Mouse (Mus musculus): Measurements from ENCODE around the gene Zfyve27. TPM values are rescaled to one million over a fixed set of nuclear protein-coding genes. Genes with fewer than 3 reads are reported as not detected.

Gene Zfyve27
- 41.7 TPM for polyA plus RNA-seq (2014; fragmentation: Illumina TruSeq; extraction: RNeasy Lipid Tissue Mini Kit (QIAGEN cat#74804); ENCODE audit: low read depth, low replicate concordance)

GRCm38 (mm10) chr19:42163764-42164163 lies at the start of gene Zfyve27:
Gene Zfyve27, plus strand, starts transcription at chr19:42163951.

DNA sequence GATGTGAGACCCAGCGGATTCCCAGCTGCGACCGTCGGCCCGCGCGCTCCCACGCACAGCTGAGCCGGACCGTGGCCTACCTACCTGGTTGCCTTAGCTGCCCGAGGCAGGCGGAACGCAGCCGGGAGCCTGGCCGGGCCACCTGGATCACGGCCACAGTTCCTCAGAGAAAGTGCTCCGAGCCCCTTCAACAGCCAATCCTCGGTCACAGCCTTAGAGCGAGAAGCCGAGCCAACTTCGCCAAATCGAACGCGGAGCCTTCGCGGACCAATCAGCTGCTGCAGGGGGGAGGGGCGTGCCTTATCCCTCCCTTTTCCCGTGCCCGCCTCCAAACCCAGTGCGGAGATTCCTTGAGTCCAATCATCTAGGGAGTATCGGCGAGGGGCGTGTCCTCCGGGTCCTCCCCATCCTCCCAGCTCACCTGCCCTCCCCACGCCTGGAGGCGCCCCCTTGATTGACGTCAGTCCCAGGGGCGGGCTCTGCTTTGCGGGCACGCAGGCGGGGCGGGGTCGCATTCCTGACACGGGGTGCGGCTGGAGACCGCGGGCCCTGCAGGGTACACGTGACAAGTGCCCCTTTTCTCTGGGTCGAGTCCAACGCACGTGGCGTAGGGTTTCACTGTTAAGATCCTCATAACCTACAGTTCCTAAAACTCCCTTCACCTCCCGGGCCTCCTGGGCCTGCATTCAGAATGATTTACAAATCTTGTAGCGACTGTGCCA lies 34.8 kb upstream of the Zfyve27 start, which contains the start of gene Avpi1:
Gene Avpi1 (minus strand): TSS at position 273 of the 722 bp plus-strand sequence.

DNA sequence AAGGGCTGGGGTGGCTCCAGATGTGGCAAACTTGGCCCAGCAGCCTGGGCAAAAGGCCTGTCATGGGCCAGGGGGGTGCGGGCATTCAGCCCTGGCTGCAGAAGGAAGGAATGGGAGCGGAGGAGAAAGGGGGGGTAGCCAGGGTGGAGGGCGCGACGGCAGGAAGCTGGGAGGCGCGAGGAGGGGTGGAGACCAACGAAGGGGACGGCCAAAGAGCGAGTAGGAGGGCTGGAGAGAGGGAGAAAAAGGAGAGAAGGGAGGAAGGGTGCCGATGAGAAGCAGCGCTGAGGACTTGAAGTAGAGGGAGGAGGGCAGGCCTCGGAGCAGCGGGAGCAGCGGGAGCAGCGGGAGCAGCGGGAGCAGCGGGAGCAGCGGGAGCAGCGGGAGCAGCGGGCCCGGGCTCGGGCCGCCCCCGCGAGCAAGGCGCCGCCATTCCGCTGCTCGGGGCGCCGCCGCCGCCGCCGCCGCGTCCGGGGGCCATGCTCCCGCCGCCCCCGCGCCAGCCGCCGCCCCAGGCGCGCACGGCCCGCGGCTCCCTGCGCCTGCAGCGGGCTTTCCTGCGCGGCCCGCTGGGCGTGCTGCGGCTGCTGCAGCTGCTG lies 16.5 kb upstream of the Zfyve27 start, which contains the start of gene Marveld1:
Gene Marveld1 (plus strand): TSS at position 231 of the 599 bp plus-strand sequence.

DNA sequence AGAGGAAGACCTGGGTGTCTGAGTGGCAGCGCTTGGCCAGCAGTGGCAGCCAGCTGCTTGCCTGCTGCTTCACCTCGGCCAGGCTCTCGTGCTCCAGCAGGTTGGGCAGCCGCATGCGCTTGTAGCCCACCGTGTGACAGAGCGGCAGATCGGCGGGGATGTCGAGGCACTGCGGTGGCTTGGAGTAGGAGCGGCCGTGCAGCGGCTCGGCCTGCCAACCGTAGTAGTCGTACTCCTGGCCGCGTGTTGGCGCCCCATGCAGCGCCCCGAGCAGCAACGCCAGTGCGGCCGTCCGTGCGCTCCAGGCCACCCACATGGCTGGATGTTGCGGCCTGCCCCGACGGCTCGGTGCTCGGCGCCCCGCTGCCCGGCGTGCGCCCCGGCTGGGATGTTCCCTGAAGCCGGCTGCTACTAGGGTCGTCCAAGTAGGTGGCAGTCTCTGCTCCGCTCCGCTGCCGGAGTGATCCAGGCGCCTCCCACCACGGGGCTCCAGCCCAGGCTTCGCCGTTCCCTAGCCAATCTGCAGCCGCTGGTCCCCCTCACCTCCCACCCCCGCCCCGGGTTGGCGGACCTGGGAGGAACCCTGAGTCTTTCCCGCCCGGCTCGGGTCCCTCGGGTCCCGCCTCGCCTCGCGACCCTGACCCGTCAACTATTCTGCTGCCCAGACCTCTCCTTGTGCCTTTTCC lies 38.1 kb downstream of the Zfyve27 start, which contains the start of gene Sfrp5:
Gene Sfrp5 (minus strand): TSS at position 557 of the 686 bp plus-strand sequence.

Other genes with a start within 250 kb of the Zfyve27 start
- 25.6 TPM for gene Exosc1, start 230.5 kb upstream of the Zfyve27 start, polyA plus RNA-seq (2014; fragmentation: Illumina TruSeq; extraction: RNeasy Lipid Tissue Mini Kit (QIAGEN cat#74804); ENCODE audit: low read depth, low replicate concordance)
- gene Zdhhc16, start 230.5 kb upstream of the Zfyve27 start, polyA plus RNA-seq (2014; fragmentation: Illumina TruSeq; extraction: RNeasy Lipid Tissue Mini Kit (QIAGEN cat#74804); ENCODE audit: low read depth, low replicate concordance) = 39.8 TPM
- 31.2 TPM for gene Mms19, start 182.8 kb upstream of the Zfyve27 start, polyA plus RNA-seq (2014; fragmentation: Illumina TruSeq; extraction: RNeasy Lipid Tissue Mini Kit (QIAGEN cat#74804); ENCODE audit: low read depth, low replicate concordance)
- gene Ubtd1, start 182.2 kb upstream of the Zfyve27 start, polyA plus RNA-seq (2014; fragmentation: Illumina TruSeq; extraction: RNeasy Lipid Tissue Mini Kit (QIAGEN cat#74804); ENCODE audit: low read depth, low replicate concordance) = 18.2 TPM
- not detected for gene Ankrd2, start 128.0 kb upstream of the Zfyve27 start, polyA plus RNA-seq (2014; fragmentation: Illumina TruSeq; extraction: RNeasy Lipid Tissue Mini Kit (QIAGEN cat#74804); ENCODE audit: low read depth, low replicate concordance)
- gene Hoga1, start 118.3 kb upstream of the Zfyve27 start, polyA plus RNA-seq (2014; fragmentation: Illumina TruSeq; extraction: RNeasy Lipid Tissue Mini Kit (QIAGEN cat#74804); ENCODE audit: low read depth, low replicate concordance) = 11.6 TPM
- gene 4933411K16Rik, start 111.7 kb upstream of the Zfyve27 start, polyA plus RNA-seq (2014; fragmentation: Illumina TruSeq; extraction: RNeasy Lipid Tissue Mini Kit (QIAGEN cat#74804); ENCODE audit: low read depth, low replicate concordance) = 57.8 TPM
- 15.0 TPM for gene Morn4, start 77.6 kb upstream of the Zfyve27 start, polyA plus RNA-seq (2014; fragmentation: Illumina TruSeq; extraction: RNeasy Lipid Tissue Mini Kit (QIAGEN cat#74804); ENCODE audit: low read depth, low replicate concordance)
- 26.9 TPM for gene Pi4k2a, start 73.5 kb upstream of the Zfyve27 start, polyA plus RNA-seq (2014; fragmentation: Illumina TruSeq; extraction: RNeasy Lipid Tissue Mini Kit (QIAGEN cat#74804); ENCODE audit: low read depth, low replicate concordance)
- gene Avpi1, start 34.9 kb upstream of the Zfyve27 start, polyA plus RNA-seq (2014; fragmentation: Illumina TruSeq; extraction: RNeasy Lipid Tissue Mini Kit (QIAGEN cat#74804); ENCODE audit: low read depth, low replicate concordance) = 31.0 TPM
- gene Marveld1, start 16.6 kb upstream of the Zfyve27 start, polyA plus RNA-seq (2014; fragmentation: Illumina TruSeq; extraction: RNeasy Lipid Tissue Mini Kit (QIAGEN cat#74804); ENCODE audit: low read depth, low replicate concordance) = 32.6 TPM
- 9.2 TPM for gene Sfrp5, start 38.3 kb downstream of the Zfyve27 start, polyA plus RNA-seq (2014; fragmentation: Illumina TruSeq; extraction: RNeasy Lipid Tissue Mini Kit (QIAGEN cat#74804); ENCODE audit: low read depth, low replicate concordance)
- 0.27 TPM for gene Golga7b, start 83.6 kb downstream of the Zfyve27 start, polyA plus RNA-seq (2014; fragmentation: Illumina TruSeq; extraction: RNeasy Lipid Tissue Mini Kit (QIAGEN cat#74804); ENCODE audit: low read depth, low replicate concordance)

Measured in adipose tissue, adult 10 weeks (tissue).